Mouse (Mus musculus) gonadal fat pad, adult 2 months (tissue): ENCODE measurements at regions not wholly inside any gene's neighbourhood (a gene's known extent, or its start where the extent isn't known, plus 50 kb on each side); places are given as distances from the start of the nearest gene placed in this dataset.
"Not testable (repeated sequence)": the region's sequence is repeated elsewhere in the genome, so short reads cannot be mapped to it uniquely, and the experiment has no call there.

Source experiments
- DNase-seq: peaks from one replicate; pipeline ENCODE4 v3.0.0-alpha.2; 2012; ENCODE audit warnings: low read depth

DNA sequence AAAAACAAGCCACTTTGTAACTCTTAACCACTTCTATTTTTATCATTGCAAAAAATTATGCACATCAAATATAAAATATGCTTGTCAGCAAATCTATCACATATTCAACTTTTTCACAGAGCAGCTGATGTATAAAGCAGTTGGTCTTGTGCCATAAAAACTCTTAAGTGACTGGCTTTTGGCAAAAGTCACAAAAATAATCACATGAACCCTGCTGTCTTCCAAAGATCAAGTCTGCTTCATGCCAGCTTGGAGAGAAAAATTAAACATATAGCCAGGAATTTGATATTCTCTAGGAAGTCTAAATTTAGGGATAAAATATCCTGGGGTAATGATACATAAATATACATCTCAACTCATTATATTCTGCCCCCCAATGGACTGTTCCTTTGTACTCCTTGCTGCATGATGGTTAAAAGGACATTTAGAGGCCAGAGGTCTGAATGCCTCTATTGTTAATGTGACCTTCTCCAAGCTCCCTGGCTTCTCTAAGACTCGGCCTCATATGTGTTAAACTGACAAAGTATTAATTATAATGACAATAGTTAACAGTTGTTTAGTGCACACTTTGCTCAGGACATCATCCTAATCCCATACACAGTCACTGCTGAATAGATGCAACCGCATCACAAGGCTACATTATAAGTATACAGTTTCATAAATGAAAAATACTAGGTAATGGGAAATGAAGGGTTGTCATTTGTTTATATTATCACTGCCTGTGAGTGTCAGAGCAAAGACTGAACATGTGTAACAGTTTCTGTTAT, 422.9 kb upstream of the Hs3st1 start:
- DNase-seq = no peak

DNA sequence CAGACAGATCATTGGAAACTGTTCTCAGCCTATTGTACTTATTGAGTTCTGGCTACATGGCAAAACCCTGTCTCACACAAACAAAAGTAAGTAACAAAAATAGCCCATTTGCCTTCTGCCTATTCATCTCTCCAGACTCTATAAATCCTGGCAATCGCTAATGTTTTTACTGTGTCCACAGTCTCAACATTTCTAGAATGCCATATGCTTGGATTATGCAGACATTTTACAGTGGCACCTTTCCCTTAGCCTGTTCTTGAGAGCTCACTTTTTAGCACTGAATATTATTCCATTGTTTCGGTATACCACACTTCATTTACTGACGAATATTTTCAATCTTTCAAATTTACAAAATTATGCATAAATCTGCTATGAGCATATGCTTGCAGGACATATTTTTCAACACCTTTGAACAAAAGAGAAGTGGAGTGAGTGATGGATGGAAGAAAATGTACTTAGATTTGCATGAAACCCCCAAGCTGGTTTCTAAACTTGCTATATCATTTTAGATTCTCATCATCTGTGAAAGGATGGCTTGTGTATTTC, 381.5 kb upstream of the Hs3st1 start:
- DNase-seq = no peak

DNA sequence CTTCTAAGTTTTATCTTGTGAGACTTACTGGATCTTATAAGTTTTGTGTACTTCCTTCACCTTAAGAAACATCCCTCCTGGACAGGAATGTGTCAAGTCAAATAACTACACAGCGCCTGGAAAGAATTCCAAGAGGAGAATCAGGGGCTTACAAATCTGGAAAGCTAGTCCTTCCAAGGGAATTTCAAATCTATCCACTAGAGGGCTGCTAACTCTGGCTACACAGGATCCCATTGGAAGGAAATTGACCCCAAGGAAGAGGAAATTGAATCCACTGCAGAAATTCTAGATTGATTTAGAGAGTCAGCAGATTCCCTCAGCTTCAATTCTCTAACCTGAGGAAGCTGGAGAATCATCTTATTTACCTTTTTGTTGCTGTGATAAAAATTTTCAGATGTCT, 369.1 kb upstream of the Hs3st1 start:
- DNase-seq = no peak

DNA sequence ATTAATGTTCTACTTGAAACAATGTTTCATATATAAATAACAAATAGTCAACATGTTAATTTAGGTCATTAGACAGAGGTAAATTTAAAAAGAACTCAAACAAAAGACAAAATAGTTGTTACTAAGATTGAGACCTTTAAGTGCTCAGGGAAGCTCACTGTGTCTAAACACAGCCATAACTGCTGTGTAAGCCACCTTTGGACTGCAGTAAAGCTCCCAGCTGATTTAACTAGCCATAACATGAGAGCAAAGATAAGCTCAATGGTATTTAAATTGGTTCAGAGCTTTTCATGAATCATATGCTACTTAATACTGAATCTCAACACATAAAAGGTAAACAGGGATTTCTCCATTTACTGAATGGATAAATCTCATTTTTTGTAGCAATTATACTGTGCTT, 361.6 kb upstream of the Hs3st1 start:
- DNase-seq = no peak

DNA sequence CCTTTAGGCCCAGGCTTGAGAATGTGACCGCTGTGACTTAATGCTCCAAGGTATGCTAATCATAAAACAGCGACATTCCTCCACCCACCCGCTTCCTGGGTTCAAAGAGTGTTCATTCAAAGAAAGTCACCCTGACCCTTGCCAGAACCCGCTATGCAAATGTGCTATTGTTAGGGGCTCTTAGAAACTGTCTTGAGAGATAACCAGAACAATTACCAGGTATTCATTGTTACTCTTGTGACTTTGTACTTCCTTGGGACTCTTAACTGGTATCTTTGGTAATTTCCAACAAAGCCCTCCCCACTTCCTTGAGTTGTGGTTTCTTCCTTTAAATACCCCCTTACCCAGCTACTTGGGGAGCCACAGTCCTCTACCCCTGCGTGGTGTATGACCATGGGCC, 334.3 kb upstream of the Hs3st1 start:
- DNase-seq = not testable (repeated sequence)

DNA sequence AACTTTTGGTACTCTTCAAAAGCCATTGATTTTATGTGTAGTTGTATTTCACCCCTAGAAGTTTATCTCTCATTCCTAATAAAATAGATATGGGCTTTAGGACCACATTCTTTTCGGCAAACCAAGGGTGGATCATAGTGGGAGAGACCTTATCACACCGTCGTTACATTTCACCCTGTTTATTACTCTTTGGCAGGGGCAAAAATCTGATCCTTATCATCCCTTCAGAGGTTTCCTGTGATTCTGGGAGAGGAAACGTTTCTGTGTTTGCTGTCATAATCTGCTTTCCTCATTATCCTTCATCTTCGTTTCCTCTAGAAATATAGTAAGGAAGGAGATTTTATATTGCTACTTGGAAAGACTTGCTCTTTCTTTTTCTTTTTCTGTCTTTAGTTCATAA, 290.0 kb upstream of the Hs3st1 start:
- DNase-seq = no peak

DNA sequence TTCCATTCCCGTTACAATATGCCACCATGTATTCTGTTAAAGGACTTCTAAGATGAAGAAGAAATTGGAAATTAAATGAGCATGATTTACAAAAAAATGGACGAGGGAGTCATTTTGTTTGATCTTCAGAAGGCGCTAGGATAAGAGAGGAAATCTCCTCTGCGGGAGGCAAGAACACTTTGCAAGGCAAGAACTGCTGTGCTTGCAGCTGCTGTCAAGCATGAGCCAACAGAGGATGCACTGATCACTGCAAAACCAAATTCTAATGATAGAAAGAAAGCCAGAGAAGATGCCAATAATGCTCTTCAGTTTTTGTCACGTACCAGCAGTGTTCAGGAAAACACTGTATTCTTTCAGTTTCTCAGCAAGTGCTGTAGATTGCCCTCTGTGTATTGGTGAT, 279.2 kb upstream of the Hs3st1 start:
- DNase-seq = no peak

DNA sequence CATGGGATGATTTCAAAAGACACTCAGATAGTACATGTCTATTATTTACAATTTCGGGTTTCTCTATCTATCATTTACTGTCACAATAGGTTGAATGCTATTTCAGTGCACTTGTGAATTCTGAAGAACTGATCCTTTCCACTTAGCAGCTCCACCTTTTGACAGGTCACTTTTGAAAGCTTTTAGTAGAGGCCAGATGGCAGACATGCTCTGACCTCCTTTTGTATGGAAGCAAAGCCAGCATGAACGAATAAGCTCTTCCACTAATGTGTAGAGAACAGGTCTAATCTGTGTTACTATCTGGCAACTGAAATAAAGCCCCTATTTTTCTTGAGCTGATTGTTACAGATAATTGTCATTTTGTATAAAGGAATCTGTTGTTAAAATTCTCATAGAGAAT, 278.4 kb upstream of the Hs3st1 start:
- DNase-seq = no peak

DNA sequence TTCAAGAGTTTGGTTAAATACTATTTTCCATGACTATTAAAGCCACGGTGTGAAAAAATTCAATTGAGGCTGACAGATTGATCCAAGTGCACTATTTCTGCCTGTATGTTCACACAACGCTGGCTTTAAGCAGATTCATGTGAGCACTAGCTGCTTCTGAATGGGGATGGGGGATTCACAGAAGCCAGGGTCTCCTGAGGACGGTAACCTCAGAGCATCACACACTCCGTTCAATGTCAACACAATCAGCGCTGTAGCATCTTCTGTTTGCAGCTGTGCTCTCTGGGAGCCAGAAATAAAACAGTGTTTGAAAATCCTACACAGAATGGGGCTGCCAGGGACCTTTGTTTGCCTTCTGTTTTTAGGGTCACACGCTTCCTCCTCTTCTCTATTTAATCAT, 275.0 kb upstream of the Hs3st1 start:
- DNase-seq = no peak

DNA sequence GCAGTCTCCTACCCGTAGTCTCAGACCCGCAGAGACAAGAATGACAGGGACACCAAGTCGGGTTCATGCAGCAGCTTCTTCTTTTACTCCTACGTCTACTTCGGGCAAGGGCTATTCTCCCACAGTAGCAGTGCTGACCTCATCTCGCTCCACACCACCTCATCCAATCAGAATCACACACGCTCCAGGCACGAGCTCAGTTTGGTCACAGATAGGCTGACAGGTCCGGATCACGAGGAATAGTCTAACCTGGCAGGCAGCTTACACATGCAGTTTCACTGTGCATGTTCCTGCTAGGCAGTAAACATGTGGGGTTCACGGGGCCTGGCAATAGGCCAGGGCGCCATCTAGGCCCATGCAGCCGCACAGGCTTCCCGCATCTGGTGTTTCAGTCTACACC, 260.7 kb upstream of the Hs3st1 start:
- no peak for DNase-seq

DNA sequence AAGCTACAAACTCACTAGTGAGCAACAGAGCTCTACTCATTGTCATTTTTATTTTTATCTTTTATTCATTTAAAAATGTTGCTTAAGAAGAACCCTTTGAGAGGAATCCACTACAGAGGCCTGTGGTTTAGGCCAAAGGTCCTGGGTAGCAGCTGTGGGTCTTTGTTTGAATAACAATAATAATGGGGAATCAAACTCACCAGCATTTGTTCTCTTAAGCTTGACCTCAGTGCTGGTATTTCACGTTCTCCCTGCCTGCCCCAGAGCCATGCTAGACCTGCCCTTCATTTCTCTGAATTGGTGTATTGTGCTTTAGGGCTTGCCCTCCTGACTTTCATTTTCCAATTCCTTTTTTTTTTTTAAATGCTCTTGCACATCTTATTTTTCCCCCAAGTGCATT, 232.8 kb upstream of the Hs3st1 start:
- DNase-seq = no peak

DNA sequence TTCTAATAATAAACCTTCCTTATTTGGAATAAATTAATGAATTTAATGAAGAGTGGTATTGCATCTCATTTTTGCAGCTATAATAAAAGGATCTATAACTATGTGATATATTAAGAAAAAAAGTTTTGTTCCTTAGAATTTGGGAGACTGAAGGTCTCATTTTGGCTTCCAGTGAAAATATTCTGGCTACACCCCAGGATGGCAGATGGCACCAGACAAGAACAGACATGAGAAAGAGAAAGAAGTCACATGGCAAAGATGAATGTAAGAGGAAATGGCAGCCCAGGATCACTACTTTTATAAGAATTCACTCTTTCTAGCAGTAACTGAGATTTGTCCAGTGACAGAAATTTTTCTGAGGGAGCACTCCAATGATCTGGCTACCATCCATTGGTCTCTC, 209.1 kb upstream of the Hs3st1 start:
- DNase-seq = no peak

DNA sequence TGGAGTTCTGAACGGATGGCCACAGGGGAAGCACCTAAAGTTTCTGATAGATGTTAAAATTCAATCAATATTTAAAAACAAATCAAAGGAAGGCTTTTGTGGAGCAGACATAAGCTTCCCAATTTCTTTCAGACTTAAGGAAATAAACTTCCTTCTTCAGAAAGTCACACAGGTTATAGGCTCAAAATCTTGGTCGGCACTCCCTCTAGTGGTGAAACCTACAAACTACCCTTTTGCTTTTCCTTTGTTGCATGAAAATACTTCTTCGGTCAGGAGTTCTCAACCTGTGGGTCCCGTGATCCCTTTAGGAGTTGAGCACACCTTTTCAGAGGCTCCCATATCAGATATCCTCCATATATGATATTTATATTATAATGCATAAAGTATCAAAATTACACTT, 205.7 kb upstream of the Hs3st1 start:
- DNase-seq = no peak

DNA sequence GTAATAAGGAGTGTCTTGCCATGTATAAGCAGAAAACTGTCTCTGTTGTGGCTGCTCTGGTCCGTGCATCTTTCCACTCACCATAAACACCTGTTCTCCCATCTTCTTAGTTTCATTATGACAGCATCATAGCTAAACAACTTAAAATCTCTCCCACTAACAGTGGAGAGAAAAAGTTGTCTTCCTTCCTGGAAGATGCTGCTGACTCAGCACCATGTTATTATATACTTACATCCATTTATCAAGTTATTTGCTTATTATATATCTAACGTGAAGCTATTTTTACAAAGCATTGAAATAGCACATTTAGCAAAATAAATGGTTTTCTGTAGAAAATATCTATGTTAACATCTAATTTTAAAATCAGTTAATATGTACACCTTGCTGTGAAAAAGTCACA, 180.3 kb upstream of the Hs3st1 start:
- DNase-seq = no peak

DNA sequence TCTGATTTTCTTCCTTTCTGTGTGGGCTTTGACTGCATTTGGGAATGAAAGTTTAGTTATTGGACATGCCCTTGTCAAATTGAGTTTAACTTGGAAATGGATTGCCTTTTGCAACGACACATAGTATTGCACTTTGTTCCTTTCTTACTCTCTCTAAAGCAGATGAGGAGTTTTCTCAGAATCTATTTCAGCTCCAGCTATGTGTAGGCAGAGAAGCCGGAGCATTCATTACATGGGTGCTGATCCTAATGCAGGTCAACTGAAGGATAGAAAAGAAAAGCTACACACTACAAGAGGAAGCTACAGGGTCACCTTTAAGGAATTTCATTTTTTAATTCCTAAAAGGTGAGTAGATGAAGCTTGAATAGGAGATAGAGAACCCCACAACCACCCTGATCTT, 176.6 kb upstream of the Hs3st1 start:
- DNase-seq = no peak

DNA sequence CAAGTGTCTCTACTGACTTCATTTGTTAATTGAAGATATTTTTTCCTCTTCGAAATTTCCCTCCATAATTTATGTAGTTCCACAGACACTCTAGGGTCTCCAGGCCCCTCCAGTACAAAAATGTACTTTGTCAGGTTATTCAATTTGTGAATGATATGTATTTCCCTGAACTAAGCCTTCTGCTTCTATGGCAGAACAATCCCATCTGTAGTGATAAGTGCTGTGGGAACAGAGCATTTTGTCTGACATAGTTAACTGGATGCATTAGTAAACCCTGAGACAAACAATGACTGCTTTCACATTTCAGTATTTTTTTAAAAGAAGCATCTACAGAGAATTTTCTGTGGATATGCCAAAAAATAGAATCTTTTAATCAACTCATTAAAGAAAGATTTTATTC, 154.1 kb upstream of the Hs3st1 start:
- DNase-seq = no peak

DNA sequence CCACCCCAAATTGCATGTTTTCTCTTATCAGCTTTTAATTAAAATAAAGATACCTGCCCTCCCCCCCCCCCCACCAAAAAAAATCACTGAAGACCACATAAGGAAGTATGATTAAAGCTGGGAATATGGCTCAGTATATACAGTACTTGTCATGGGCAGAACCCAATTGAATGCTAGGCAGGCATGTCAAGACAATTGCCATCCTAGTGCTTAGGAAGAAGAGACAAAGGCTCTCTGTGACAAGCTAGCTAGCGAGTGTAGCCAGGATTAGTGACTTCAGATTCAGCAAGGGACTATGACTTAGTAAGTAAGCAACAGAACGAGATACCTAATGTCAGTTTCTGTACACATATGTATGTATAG, 116.4 kb upstream of the Hs3st1 start:
- DNase-seq = no peak

DNA sequence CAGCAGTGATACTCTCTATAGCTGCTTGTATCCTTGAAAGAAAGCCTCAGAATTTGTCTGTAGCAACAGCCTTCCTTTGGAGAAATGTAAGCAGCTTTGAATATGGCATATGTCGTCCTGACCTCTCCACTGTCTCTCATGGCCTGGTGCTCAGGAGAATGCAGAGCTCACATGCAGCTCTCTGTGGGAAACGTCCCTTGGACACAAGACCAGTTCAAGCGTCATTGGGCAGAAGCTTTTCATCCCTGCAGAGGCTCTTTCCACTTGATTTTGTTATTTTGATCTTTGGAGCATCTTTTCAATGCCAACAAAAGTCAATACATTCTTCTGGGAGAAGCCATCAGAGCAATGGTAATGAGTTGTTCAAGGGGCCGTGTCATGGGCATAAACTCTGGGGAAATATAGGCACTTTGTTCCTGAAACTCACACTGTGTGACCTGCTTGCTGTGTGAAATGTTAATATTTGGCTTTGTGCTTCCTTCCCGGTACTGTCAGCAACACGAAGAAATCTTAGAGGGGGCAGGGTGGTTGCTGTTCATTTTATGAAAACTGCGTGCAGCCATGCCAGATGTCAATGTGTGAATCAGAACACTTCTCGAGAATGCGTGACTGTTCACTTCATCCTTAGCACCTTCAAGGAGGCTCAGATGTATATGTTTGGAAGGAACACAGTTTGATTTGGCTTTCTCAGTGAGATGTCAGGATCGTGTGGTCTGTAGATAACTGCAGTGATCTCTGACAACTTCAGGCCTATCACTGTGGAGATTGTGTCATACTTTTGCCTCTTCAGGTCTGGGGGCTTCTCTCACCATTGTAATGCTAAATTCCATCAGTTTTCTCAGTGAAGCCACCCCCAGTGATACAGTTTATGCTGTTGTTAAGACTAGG, 115.8 kb upstream of the Hs3st1 start:
- no peak for DNase-seq

DNA sequence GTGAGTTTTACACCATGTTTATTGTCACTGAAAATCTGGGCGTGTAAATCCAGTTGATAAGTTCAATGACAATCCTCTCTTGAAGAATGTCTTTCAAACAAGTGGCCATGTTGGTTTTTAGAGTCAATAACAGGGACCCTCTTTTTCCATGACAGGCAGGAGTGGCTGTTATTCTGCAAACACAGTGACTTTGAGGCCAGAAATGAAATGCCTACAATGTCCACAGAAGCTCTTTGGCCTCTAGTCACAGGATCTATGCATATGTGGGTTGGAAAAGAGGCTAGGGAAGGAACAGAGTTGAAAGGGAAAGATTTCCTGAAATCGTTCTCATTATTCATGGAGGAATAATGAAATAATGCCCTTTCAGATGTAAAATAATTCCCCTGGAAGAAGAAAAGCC, 101.9 kb upstream of the Hs3st1 start:
- DNase-seq = no peak

DNA sequence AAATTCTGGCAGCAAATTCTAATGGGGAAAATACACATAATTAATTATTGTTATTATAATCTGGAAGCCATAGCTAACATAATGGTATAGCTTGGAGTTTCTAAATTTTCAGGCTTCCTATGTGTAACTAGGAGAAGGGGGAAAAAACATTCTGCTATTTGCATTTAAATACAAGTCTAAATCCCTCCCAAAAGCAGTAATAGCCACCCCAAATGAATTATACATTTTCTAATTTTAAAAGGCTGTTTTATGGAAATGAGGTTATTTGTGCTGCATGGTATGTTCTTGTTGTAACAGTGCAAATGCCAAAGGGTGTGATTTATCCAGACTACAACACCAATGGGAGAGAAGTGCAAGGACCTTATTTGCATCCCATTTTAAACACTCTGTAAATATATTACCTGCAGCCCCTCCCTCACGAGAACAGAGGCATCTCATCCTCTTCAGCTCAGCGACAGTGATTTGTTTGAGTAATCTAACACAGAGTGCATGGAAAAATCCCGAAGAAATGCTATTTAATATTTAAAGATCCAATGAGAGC, 101.4 kb upstream of the Hs3st1 start:
- no peak for DNase-seq

DNA sequence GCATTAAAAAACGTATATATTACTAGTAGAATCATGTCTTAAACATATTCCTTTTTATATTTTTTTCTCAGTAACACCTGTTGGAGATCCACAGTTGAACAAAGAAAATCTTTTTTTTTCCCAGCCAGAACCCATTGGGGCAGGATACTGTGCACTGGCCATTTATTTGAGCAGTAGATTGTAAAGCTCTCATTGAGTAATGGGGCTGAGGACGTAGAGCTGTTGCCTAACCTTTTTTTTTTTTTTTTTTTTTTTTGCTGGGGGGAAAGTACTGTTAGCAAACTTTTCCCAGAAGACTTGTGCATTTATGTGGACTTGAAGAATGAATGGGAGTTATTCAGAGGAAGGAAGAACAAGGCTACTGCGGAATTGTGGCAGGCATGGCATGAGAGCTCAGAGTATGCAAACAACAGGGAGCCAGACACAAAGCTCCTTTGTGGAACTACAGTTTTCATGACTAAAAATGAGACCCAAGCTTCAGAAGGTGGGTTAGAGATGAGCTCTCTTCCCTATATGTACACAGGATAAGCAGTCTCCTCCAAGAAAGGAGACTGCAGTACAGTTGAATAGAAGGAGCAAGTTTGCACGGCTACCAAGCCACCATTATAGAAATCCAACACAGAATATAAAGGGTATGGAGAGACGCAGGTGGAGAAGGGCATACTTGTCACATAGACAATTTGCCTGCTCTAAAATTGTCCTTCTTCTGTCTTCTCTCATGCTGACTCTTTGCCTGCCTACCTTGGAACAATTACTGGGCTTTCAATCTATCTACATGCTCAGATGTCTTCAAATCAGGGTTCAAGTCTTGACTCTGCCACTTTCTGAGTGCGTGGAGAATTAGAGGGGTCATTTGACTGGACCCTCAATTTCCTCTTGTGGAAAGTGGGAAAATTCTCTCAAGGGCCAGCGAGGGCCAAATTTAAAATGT, 100.7 kb upstream of the Hs3st1 start:
- no peak for DNase-seq

DNA sequence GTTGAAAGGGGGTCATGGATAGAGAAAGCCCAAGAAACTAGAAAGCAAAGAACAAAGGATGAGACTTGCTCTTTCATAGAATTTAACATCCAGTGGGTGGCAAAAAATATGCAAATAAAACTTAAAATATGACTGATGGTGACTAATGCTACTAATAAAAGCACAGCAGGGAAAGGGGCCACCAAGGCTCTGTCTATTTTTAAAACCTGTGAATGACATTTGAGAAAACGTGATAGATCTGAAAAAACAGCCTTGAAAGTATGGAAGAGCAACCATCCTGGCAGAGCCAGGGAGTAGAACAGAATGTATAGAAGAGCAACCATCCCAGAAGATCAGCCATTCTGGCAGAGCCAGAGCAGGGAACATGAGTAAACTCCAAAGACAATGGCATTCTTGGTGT, 91.9 kb upstream of the Hs3st1 start:
- no peak for DNase-seq
